Mouse (Mus musculus): Measurements from ENCODE around the gene Tmem44. TPM values are rescaled to one million over a fixed set of nuclear protein-coding genes. Genes with fewer than 3 reads are reported as not detected.

The Tmem44 gene
- polyA plus RNA-seq, 1 experiment = 1.1 TPM

GRCm38 (mm10) chr16:30530815-30531214, 19.8 kb downstream of the Tmem44 start:
- TF ChIP-seq MAX (IDR thresholded peaks at IDR 0.05; ENCODE audit: low read depth) (no peak), MYOG (IDR thresholded peaks at IDR 0.05; ENCODE audit: control insufficient read depth in 1 of 3, insufficient read depth in 1 of 3, insufficient read length in 2 of 3, low read depth in 2 of 3) (no peak), E2F4 (IDR thresholded peaks at IDR 0.05; ENCODE audit: insufficient read depth) (no peak), REST (IDR thresholded peaks at IDR 0.05; ENCODE audit: insufficient read depth, insufficient read length) (no peak), POLR2A (IDR thresholded peaks at IDR 0.05; ENCODE audit: insufficient read length, low read depth) (no peak), CEBPB (IDR thresholded peaks at IDR 0.05; ENCODE audit: insufficient read depth, poor library complexity, severe bottlenecking) (no peak), TCF3 (IDR thresholded peaks at IDR 0.05; ENCODE audit: insufficient read length, low read depth) (no peak), POLR2AphosphoS2 (IDR thresholded peaks at IDR 0.05; ENCODE audit: insufficient read length, low read depth) (no peak), SRF (IDR thresholded peaks at IDR 0.05; ENCODE audit: control insufficient read depth, insufficient read length, low read depth) (no peak), TCF12 (IDR thresholded peaks at IDR 0.05; ENCODE audit: insufficient read depth, poor library complexity, severe bottlenecking) (no peak), MYOD1 (IDR thresholded peaks at IDR 0.05; ENCODE audit: control insufficient read depth in 1 of 3, insufficient read length in 2 of 3, low read depth in 2 of 3) (no peak), USF1 (IDR thresholded peaks at IDR 0.05; ENCODE audit: low read depth) (no peak)
- Histone ChIP-seq H3K4me3 (no peak overlapping the region), H3K36me3 (ENCODE audit: control insufficient read depth, insufficient read depth) (no peaks in the 10 kb centered on the region), H3K79me2 (ENCODE audit: control insufficient read depth, insufficient read depth) (no peaks in the 10 kb centered on the region), H3ac (ENCODE audit: control insufficient read depth, insufficient read length) (no peak overlapping the region), H3K4me2 (ENCODE audit: low read depth) (no peak overlapping the region), H3K27me3 (ENCODE audit: control insufficient read depth, insufficient read depth, insufficient read length) (no peaks in the 10 kb centered on the region)

DNA sequence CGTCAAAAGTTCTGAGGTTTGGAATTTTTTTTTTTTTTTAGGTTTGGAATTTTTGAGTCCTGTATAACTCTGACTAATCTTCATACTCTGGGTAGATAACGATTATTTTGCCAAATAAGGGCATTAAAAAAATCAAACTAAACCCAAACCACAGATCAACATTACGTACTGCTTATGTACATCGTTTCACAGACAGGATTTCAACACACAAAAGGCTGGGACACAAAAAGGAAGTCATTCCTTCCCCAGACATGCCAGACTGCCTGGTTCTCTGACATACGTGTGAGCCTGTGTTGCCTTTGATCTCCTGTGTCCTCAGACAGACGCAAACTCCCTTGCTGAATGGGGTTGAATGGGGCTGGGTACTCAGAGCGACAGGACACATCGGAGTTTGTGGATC, 22.3 kb downstream of the Tmem44 start:
- H3K79me2 ChIP-seq (ENCODE audit: control insufficient read depth, insufficient read depth) = no peaks in the 10 kb centered on the region
- no peak overlapping the region for H3K4me2 ChIP-seq (ENCODE audit: low read depth)
- H3K36me3 ChIP-seq (ENCODE audit: control insufficient read depth, insufficient read depth) = no peaks in the 10 kb centered on the region
- no peak for TF ChIP-seq E2F4 (IDR thresholded peaks at IDR 0.05; ENCODE audit: insufficient read depth)
- TF ChIP-seq CEBPB (IDR thresholded peaks at IDR 0.05; ENCODE audit: insufficient read depth, poor library complexity, severe bottlenecking) = peak; percentile 31; the same call in 1 of the 2 replicates
- no peaks in the 10 kb centered on the region for H3K27me3 ChIP-seq (ENCODE audit: control insufficient read depth, insufficient read depth, insufficient read length)
- no peak overlapping the region for H3K4me3 ChIP-seq
- H3ac ChIP-seq (ENCODE audit: control insufficient read depth, insufficient read length) = no peak overlapping the region

GRCm38 (mm10) chr16:30527889-30528288, 22.8 kb downstream of the Tmem44 start:
- Histone ChIP-seq H3K27me3 (ENCODE audit: control insufficient read depth, insufficient read depth, insufficient read length) (no peaks in the 10 kb centered on the region), H3K4me2 (ENCODE audit: low read depth) (no peak overlapping the region), H3K79me2 (ENCODE audit: control insufficient read depth, insufficient read depth) (no peaks in the 10 kb centered on the region), H3K36me3 (ENCODE audit: control insufficient read depth, insufficient read depth) (no peaks in the 10 kb centered on the region), H3K4me3 (no peak overlapping the region), H3ac (ENCODE audit: control insufficient read depth, insufficient read length) (no peak overlapping the region)
- TF ChIP-seq SRF (IDR thresholded peaks at IDR 0.05; ENCODE audit: control insufficient read depth, insufficient read length, low read depth) (no peak), POLR2AphosphoS2 (IDR thresholded peaks at IDR 0.05; ENCODE audit: insufficient read length, low read depth) (no peak), TCF3 (IDR thresholded peaks at IDR 0.05; ENCODE audit: insufficient read length, low read depth) (peak; percentile 95), POLR2A (IDR thresholded peaks at IDR 0.05; ENCODE audit: insufficient read length, low read depth) (no peak), TCF12 (IDR thresholded peaks at IDR 0.05; ENCODE audit: insufficient read depth, poor library complexity, severe bottlenecking) (peak; percentile 75), CEBPB (IDR thresholded peaks at IDR 0.05; ENCODE audit: insufficient read depth, poor library complexity, severe bottlenecking) (no peak), MAX (IDR thresholded peaks at IDR 0.05; ENCODE audit: low read depth) (no peak), USF1 (IDR thresholded peaks at IDR 0.05; ENCODE audit: low read depth) (no peak), REST (IDR thresholded peaks at IDR 0.05; ENCODE audit: insufficient read depth, insufficient read length) (no peak), E2F4 (IDR thresholded peaks at IDR 0.05; ENCODE audit: insufficient read depth) (no peak), MYOG (IDR thresholded peaks at IDR 0.05; ENCODE audit: control insufficient read depth in 1 of 3, insufficient read depth in 1 of 3, insufficient read length in 2 of 3, low read depth in 2 of 3) (peak; percentile 4 to 96 (median 84)), MYOD1 (IDR thresholded peaks at IDR 0.05; ENCODE audit: control insufficient read depth in 1 of 3, insufficient read length in 2 of 3, low read depth in 2 of 3) (peak in 2 of 3 experiments; percentile 83 to 96)

GRCm38 (mm10) chr16:30525756-30526155, 24.9 kb downstream of the Tmem44 start:
- no peak overlapping the region for H3ac ChIP-seq (ENCODE audit: control insufficient read depth, insufficient read length)
- no peaks in the 10 kb centered on the region for H3K27me3 ChIP-seq (ENCODE audit: control insufficient read depth, insufficient read depth, insufficient read length)
- H3K4me2 ChIP-seq (ENCODE audit: low read depth) = peak overlapping the region; percentile 29
- H3K4me3 ChIP-seq = no peak overlapping the region
- no peak for TF ChIP-seq POLR2AphosphoS2 (IDR thresholded peaks at IDR 0.05; ENCODE audit: insufficient read length, low read depth)
- peak in 1 of 3 experiments; percentile 26 for TF ChIP-seq MYOG (IDR thresholded peaks at IDR 0.05; ENCODE audit: control insufficient read depth in 1 of 3, insufficient read depth in 1 of 3, insufficient read length in 2 of 3, low read depth in 2 of 3)
- TF ChIP-seq MYOD1 (IDR thresholded peaks at IDR 0.05; ENCODE audit: control insufficient read depth in 1 of 3, insufficient read length in 2 of 3, low read depth in 2 of 3) = peak in 1 of 3 experiments; percentile 51
- H3K79me2 ChIP-seq (ENCODE audit: control insufficient read depth, insufficient read depth) = no peaks in the 10 kb centered on the region
- H3K36me3 ChIP-seq (ENCODE audit: control insufficient read depth, insufficient read depth) = no peaks in the 10 kb centered on the region

- H3K27me3 ChIP-seq (ENCODE audit: control insufficient read depth, insufficient read depth, insufficient read length) = no peaks in the 10 kb centered on the region
- H3K79me2 ChIP-seq (ENCODE audit: control insufficient read depth, insufficient read depth) = no peaks in the 10 kb centered on the region
- no peaks in the 10 kb centered on the region for H3K36me3 ChIP-seq (ENCODE audit: control insufficient read depth, insufficient read depth)
- TF ChIP-seq CEBPB (IDR thresholded peaks at IDR 0.05; ENCODE audit: insufficient read depth, poor library complexity, severe bottlenecking) = no peak
- no peak for TF ChIP-seq TCF3 (IDR thresholded peaks at IDR 0.05; ENCODE audit: insufficient read length, low read depth)
- no peak for TF ChIP-seq MAX (IDR thresholded peaks at IDR 0.05; ENCODE audit: low read depth)
- TF ChIP-seq MYOG (IDR thresholded peaks at IDR 0.05; ENCODE audit: control insufficient read depth in 1 of 3, insufficient read depth in 1 of 3, insufficient read length in 2 of 3, low read depth in 2 of 3) = no peak
- no peak for TF ChIP-seq TCF12 (IDR thresholded peaks at IDR 0.05; ENCODE audit: insufficient read depth, poor library complexity, severe bottlenecking)
- TF ChIP-seq MYOD1 (IDR thresholded peaks at IDR 0.05; ENCODE audit: control insufficient read depth in 1 of 3, insufficient read length in 2 of 3, low read depth in 2 of 3) = no peak
- TF ChIP-seq E2F4 (IDR thresholded peaks at IDR 0.05; ENCODE audit: insufficient read depth) = no peak
- no peak for TF ChIP-seq POLR2AphosphoS2 (IDR thresholded peaks at IDR 0.05; ENCODE audit: insufficient read length, low read depth)
- no peak for TF ChIP-seq USF1 (IDR thresholded peaks at IDR 0.05; ENCODE audit: low read depth)
- no peak for TF ChIP-seq SRF (IDR thresholded peaks at IDR 0.05; ENCODE audit: control insufficient read depth, insufficient read length, low read depth)
- TF ChIP-seq REST (IDR thresholded peaks at IDR 0.05; ENCODE audit: insufficient read depth, insufficient read length) = no peak
- H3K4me3 ChIP-seq = no peak overlapping the region
- H3ac ChIP-seq (ENCODE audit: control insufficient read depth, insufficient read length) = no peak overlapping the region
- no peak overlapping the region for H3K4me2 ChIP-seq (ENCODE audit: low read depth)
These were observed 26.2 kb downstream of the Tmem44 start for GRCm38 (mm10) chr16:30524481-30524880.
